Mouse (Mus musculus) activated CD4-positive, CD25-positive, alpha-beta regulatory T cell, adult 9 weeks (primary cell): ENCODE data around the gene Isca2. TPM values are rescaled to one million over a fixed set of nuclear protein-coding genes. Genes with fewer than 3 reads are reported as not detected.

Experiments
- polyA plus RNA-seq: library from polyadenylated mRNA; unstranded; fragments of 100-300 nt; shearing (Covaris generic); gene quantifications from one replicate; pipeline ENCODE4 v1.2.1, GENCODE M21; 2017

The Isca2 gene
- 105 TPM for polyA plus RNA-seq

GRCm38 (mm10) chr12:84772726-84773441, at the start of gene Isca2, which contains the start of gene Npc2:
Gene Isca2, plus strand, starts transcription at chr12:84773251.
Gene Npc2, minus strand, starts transcription at chr12:84773152.

Other genes starting within 250 kb of the Isca2 start
- not detected for gene Vsx2, start 203.5 kb upstream of the Isca2 start, polyA plus RNA-seq
- gene Abcd4, start 155.8 kb upstream of the Isca2 start, polyA plus RNA-seq, result 26.2 TPM
- gene Vrtn, start 132.2 kb upstream of the Isca2 start, polyA plus RNA-seq, result not detected
- not detected for gene Syndig1l, start 74.4 kb upstream of the Isca2 start, polyA plus RNA-seq
- gene Npc2, start 99 bp upstream of the Isca2 start, polyA plus RNA-seq, result 109 TPM
- gene Ltbp2, start 103.3 kb downstream of the Isca2 start, polyA plus RNA-seq, result 0.09 TPM
- gene Fcf1, start 197.6 kb downstream of the Isca2 start, polyA plus RNA-seq, result 139 TPM
- 62.1 TPM for gene Arel1, start 197.6 kb downstream of the Isca2 start, polyA plus RNA-seq
- 25.9 TPM for gene Ylpm1, start 223.1 kb downstream of the Isca2 start, polyA plus RNA-seq